Mouse (Mus musculus): Measurements from ENCODE around the gene Dnajc19.

Gene Dnajc19

GRCm38 (mm10) chr3:34028935-34029334 lies 52.2 kb downstream of the Dnajc19 start:
- DNase-seq, result no peak

GRCm38 (mm10) chr3:34021259-34021828 lies 59.8 kb downstream of the Dnajc19 start:
- no peak for DNase-seq

GRCm38 (mm10) chr3:34020382-34021258 lies 60.5 kb downstream of the Dnajc19 start:
- peak; percentile 23 to 65 for DNase-seq

- DNase-seq, result peak; percentile 93 to 95
Observed at GRCm38 (mm10) chr3:34019540-34020381, 61.4 kb downstream of the Dnajc19 start, which contains the start of gene Fxr1. Gene Fxr1 (plus strand): TSS chr3:34019943.

GRCm38 (mm10) chr3:34008191-34008590 lies 72.9 kb downstream of the Dnajc19 start:
- no peak for DNase-seq

- DNase-seq, result no peak
Observed at GRCm38 (mm10) chr3:34007611-34008010, 73.5 kb downstream of the Dnajc19 start.

GRCm38 (mm10) chr3:34006824-34007223 lies 74.3 kb downstream of the Dnajc19 start:
- DNase-seq, result no peak

GRCm38 (mm10) chr3:34006301-34006700 lies 74.8 kb downstream of the Dnajc19 start:
- DNase-seq, result no peak
